Mouse (Mus musculus) hematopoietic stem cell, adult 5-6 weeks (primary cell): ENCODE measurements at regions not wholly inside any gene's neighbourhood (a gene's known extent, or its start where the extent isn't known, plus 50 kb on each side); places are given as distances from the start of the nearest gene placed in this dataset.

ENCODE experiments used
- ATAC-seq, 2 experiments: fragments of 125-278 bp in 1 of 2; replicated peaks in 1 of 2; 2 replicates each; pipeline ENCODE4 v1.8.0; 2016 to 2017; ENCODE audit warnings: inconsistent platforms in 2 of 2, mild to moderate bottlenecking in 2 of 2, moderate number of reproducible peaks in 2 of 2, low read depth in 1 of 2, moderate TSS enrichment in 1 of 2; ENCODE audit not compliant: low FRiP score in 2 of 2, poor library complexity in 2 of 2, severe bottlenecking in 2 of 2, insufficient read depth in 1 of 2, low TSS enrichment in 1 of 2

DNA sequence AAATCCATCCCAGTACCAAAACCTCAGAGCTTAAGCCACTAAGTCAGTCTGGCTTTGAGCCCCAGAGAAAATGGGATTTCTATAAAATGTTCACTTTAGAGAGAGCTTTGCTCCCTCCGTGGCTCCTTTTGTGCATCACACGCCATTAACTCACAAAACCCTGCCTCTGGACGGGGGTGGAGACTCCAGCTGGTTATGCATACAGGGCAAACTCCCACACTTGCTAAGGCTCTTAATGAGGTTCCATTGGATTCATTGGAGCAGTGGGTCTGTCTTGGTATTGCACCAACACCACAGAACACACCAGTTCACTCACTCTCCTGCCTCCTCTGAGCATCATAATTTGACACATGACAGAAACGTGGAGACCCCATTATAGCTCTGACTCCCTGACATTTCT is 311.8 kb downstream of the Icos start:
- ATAC-seq, result no peak

DNA sequence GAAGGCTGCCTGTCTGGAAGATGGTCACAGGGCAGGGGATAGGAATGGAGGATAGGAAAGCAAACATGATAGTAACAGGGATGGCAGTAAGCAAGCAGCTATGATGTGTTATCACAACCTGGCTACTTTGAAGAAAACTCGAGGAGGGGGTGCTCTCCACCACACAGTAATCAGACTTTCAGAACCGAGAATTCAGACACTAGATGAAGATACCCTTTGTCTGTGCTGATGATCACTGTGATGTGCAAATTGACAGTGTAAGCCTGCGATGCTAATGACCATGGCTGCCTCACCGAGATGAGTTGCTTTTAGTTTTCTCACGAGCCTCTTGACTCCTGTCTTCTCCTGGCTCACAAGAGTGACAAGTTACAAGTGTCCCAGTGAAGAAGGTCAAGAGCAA is 315.4 kb downstream of the Icos start:
- ATAC-seq, result no peak

DNA sequence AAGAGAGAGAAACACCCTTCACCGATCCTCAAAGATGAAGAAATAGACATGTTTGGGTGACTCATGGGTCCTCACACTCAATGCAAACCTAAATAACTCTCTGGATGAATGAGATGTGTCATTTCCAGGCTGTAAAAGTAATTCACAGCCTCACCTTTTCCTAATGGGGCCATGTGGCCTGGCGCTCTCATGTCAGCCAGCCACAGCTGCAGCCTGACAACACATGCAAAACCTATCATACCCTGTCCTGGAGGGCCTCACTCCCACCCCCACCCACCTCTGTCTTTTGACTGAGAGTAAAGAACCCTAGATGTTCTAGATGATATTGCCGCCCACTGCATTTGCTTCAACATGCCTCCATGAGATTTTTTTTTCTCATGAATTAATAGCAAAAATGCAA is 317.5 kb downstream of the Icos start:
- no peak for ATAC-seq

DNA sequence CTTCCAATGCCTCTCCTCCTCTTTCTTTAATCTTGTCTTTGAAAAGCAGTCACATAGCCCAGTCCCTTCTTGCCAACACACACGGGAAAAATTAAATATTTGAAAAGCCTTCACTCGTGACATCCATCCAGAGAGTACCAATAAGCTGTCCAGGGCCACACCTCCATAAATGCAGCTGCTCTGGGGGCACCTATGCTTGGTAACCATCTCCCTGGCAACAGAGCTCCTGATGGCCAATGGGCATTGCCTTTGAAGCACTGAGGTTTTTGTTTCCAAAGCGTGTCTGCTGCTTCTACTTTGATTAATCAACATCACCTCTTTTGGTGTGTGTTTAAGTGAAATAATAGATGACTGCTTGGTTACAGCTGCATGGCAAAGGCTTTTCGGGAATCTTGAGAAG is 319.1 kb downstream of the Icos start:
- no peak for ATAC-seq

DNA sequence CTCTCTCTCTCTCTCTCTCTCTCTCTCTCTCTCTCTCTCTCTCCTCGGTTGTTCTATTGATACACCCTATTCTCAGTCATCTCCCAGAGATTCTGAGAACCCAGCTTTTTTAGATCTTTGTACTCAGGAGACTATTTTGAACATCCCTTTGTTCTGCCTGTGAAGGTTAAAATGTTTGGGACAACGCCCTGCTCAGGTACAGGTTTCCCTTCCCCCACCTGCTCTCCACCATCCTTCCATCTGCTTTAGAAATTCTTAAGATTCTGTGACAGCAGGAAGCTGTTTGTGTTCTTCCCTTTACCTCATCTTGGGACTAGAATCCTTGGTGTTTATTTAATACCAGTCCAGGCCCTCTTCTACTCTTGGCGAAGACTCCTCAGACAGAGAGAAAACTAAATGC is 319.6 kb downstream of the Icos start:
- ATAC-seq, result no peak

DNA sequence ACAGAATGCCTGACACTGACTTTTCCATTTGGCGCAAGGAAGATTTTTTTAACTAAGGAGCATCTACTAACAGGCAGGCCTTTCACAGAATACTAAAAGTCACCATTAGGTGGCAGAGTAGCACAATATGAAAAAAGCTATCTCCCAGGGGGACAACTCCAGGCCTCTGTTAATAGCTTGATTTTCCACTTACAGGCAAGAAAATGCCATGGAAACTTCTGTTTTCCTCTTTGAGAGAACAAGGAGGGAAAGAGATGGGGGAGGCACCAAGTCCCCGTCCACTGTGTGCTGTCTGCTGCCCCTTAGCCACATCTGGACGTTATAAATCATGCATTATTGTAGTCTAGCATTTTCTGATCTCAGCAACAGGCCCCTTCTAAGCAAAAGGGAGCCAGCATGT is 320.3 kb downstream of the Icos start:
- 0 out of 4 replicates have a peak, but pooled peaks of 1 of the 2 experiments have one; percentile 17 for ATAC-seq

DNA sequence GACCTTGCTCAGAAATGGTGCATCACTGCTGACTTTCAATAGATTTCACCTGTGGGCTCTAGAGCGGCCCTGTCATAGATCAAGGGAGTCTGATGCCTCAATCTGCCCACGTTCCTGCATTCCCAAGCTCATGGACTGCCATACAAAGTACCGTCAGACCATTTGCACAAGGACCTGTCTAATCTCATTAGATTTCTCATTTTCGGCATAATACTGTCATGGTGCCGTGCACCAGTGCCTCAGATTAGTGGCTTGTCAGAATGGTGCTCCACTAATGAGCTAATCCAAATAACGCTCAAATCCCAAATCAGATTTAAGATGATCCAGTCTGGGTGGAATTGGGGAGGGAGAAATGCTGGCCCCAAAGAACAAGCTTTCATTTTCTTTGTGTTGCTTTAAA is 321.1 kb downstream of the Icos start:
- no peak for ATAC-seq

DNA sequence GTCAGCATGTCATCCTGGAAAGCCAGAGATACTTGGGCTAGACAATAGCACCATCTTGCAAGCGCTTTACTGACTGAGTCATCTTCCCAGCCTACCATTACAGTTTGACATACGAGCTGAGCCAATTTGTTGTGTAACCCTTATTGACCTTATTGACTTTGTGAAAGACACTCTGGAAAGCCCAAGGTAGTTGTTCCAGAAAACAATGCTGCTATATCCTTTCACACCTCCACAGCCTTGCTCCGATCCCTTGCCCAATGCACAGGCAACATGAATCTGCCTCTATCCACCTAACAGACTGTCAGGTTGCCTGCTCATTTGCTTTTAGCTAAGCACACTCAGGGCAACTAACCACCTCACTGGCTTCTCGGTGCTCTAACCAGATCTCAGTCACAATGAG is 322.8 kb downstream of the Icos start:
- no peak for ATAC-seq

DNA sequence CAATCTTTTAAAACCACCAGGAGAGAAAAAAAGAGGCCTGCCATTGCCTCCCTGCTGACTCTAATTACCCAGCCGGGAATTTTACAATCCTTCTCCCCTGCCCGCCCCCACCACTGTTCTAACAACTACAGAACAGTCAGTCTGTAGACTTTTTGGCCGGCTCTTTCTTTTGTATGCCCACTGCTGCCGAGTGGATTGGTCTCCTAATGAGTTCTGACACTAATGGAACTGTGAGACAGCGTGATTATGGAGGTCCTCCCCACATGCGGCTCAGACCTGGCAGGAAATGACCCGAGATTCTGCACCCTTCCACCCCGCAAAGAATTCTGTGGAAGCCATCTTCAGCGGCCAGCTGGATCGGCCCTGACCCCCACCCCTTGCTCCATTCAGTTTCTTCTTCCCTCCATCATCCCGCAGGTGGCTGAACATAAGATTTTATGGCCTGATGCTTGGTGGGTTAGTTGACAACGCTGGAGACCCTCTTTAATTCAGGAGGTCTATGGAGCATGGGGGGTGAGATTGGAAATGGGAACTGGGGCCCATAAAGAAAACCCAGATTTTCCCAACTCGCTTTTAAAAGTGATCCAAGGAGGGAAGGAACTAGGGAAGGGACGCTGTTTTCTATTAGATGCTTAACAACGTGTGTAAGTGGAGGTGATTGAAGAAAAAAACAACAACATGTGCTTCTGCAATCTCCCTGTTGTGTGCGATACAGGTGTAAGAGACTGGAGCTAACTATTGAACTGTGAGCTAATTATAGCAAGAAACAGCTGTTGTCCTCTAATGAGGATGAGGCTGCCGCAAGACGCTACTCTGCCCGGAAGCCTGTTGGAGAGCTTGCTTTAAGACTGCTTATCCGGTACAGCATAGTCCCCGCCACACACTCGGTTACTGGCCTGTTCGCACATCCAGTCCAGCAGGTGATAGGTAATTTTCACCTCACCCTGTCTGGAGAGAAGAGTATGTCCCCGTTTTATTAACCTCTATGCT is 323.6 kb downstream of the Icos start:
- no peak for ATAC-seq

DNA sequence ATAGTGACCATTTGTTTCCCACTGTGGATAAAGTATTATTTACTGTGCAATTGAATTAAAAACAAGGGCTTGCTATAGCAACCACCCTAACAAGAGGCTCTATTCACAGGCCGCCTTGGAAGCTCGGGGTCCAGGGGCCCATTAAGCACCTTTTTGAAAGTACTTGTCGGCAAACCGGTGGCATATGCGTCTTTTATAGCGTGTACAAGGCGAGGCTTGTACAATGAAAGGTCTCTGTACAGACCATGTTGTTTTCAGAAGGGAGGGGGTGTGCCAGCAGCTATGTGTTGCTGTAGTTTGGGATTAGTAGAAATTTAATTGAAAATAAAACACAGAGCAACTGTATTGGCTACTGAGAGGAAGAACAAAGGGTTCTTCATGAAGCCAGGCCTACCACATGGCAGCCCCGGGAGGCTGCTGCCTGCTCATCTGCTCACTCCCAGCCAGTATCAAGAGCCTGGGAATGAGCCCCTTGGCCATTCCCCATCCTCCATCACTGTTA is 324.9 kb downstream of the Icos start:
- no peak for ATAC-seq

DNA sequence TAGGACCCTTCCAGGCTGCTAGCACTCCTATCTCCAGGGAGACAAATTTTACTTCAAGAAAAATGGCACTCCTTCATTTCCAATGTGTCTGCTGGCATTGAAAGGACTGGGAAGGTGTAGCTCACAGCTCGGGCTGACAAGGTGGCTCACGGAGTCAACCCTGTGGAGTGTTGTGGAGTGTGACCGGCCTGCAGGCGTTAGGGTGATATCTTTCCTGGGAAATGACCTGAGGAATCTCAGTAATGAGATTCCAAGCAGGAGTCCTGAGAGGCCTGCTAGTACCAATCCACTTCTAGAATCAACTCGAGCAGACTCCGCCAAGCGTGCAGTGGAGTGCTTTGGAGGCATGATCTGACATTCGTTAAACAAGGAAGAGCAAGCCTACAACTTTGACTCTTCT is 328.6 kb downstream of the Icos start:
- no peak for ATAC-seq

DNA sequence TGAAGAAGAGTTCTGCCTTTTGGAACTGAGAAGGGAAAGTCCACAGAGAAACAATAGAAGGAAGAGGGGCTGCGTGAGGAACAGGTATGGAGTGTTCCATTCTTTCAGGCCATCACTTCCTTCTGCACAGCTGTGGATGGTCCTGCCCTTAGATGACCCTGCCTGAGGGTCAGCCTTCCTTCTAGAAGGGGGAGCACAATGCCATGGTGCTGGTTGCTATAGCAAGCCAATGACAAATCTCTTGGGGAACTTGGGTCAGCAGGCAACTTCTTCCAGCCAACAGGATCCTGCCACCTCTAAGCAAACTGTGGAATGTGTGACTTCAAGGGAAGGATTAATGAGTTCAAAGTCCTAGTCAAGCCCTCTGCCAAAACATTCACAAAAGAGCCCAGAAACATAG is 329.1 kb upstream of the Pard3b start:
- ATAC-seq, result no peak

DNA sequence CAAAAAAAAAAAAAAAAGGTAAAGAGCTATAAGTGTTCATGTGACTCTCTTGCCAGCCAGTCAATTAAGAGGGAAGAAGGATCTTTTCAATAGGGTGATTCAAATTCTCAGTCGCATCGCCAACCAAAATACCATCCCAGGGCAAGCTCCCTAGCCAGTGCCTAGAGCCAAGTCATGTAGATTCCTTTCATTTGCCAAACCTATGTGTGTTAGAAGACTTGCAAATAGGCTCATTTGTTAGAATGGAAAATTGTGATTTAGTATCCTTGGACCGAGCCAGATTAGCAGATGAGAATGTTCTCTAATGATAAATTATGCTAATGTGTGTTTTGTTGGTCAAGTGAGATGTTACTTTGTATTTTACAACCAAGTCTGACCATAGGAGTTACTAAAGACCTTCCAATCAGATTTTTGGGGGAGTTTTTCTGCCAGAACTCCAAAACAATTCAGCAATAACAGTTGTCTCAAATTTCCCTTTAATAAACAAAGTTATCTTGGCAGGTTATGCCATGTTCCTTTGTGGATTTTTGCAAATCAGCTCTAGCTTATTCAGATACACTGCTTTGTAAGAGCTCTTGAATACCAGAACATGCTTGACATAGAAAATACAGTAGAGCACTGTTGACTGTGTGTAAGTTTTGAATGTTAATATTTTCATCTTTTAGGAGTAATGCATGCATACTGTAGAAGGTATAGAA is 328.4 kb upstream of the Pard3b start:
- ATAC-seq, result no peak

DNA sequence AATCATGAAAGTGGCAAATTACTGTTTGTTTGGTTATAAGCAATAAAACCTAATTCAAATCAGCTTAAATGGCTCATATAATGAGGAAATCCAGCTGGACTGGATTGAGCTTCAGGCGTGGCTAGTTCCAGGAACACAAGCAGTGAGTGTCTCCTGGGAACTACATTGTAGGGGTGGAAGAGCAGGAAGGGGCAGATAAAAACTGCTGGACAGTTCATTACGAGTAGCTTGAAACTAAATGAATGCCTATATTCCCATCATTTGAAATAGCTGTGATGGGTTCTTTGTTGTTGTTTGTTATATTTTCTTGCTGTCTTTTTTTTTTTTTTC is 327.9 kb upstream of the Pard3b start:
- ATAC-seq, result no peak

DNA sequence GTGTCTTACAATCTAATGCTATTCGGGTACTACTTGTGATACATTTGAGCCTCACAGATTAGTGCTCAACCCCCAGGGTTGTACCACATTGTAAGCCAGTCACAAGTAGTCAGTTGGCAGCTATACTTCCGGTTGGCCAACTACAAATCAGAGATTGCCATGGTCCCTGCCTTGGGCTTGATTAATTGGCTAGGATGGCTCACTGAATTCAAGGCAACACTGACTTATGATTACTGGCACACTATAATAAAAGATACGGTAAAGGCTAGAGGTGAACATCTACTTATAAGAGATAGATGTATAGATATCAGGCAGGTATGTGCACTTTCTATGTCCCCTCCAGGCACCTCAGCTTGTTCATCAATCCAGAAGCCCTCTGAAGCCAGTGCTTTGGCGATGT is 325.4 kb upstream of the Pard3b start:
- no peak for ATAC-seq

DNA sequence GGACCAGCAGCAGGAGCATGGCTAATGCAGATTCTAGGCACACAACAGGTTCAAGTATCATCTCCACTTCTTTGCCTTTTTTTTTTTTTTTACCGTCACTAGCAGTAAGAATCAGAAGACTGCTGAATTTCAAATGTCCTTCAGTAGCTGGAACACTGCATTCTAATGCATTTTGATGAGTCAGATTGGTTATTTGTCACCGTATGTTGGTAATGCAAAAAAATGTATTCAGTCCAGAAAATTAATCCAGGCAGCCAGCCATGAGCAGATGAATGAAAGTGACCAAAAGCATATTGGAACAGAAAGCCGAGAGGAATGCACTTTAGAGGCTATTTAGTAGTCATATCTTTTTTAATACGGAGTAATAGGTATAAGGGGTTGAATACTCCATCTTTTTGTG is 322.4 kb upstream of the Pard3b start:
- no peak for ATAC-seq

DNA sequence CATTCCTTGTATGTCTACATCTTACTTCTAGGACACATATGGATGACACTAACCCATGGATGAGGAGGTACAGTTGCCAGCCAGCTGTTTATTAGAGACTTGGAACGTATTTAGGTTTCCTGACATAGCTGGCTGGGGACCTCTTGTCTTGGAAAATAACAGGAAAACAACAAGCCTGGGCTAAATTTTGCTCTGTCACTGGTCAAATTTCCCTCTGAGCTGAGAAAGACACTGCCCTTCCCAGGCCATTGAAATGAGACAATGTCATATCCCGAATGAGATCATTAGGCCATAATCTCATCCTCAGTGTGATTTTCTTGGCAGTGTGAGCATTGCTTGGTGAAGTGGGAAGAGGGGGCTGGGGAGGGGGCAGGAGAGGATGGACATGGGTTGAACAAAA is 321.9 kb upstream of the Pard3b start:
- no peak for ATAC-seq

DNA sequence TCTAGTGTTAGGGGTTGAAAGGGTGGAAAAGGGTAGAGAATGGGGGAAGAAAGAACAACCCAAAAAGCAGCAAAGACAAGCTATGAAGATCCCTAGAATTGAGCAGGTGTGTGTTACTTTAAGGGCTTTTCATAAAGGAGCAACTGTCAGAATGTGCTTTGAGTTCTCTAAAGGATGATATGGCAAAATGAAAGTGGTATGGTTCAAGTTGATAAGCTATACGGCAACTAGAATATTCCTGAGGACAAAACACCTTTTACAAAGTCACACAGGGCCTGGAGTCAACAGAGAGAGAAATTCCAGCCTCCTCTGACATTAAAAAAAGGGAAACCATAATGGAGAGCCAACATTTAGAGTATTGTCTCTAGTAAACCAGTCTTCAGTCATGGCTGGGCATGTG is 320.6 kb upstream of the Pard3b start:
- ATAC-seq, result no peak
